Mouse (Mus musculus) telencephalon, adult 2 months (tissue): Measurements from ENCODE around the gene Lamc1.
A peak's percentile ranks its signal among the peaks of the same experiment; 100 is the strongest.

Source experiments
- DNase-seq: peaks from one replicate; pipeline ENCODE4 v3.0.0-alpha.2; 2011; ENCODE audit warnings: low read depth, low spot score

The Lamc1 gene

GRCm38 (mm10) chr1:153265579-153265978, 67.0 kb downstream of the Lamc1 start:
- no peak for DNase-seq

GRCm38 (mm10) chr1:153265066-153265465, 67.5 kb downstream of the Lamc1 start:
- DNase-seq = no peak

- DNase-seq = no peak
Observed at GRCm38 (mm10) chr1:153259752-153260300, 72.8 kb downstream of the Lamc1 start.

- no peak for DNase-seq
Observed at GRCm38 (mm10) chr1:153252540-153253210, 79.9 kb downstream of the Lamc1 start.

GRCm38 (mm10) chr1:153251590-153252206, 80.9 kb downstream of the Lamc1 start:
- DNase-seq = no peak

GRCm38 (mm10) chr1:153241346-153241745, 91.2 kb downstream of the Lamc1 start:
- no peak for DNase-seq

GRCm38 (mm10) chr1:153235576-153235975, 97.0 kb downstream of the Lamc1 start:
- no peak for DNase-seq

- DNase-seq = no peak
Observed at GRCm38 (mm10) chr1:153231681-153232080, 100.9 kb downstream of the Lamc1 start.

- no peak for DNase-seq
Observed at GRCm38 (mm10) chr1:153227916-153228315, 104.7 kb downstream of the Lamc1 start.

- DNase-seq = no peak
Observed at GRCm38 (mm10) chr1:153227096-153227495, 105.5 kb downstream of the Lamc1 start.

GRCm38 (mm10) chr1:153225786-153226725, 106.5 kb downstream of the Lamc1 start:
- peak; percentile 58 for DNase-seq

GRCm38 (mm10) chr1:153224331-153224730, 108.3 kb downstream of the Lamc1 start:
- no peak for DNase-seq

GRCm38 (mm10) chr1:153219376-153219775, 113.2 kb downstream of the Lamc1 start:
- no peak for DNase-seq

- DNase-seq = no peak
Observed at GRCm38 (mm10) chr1:153216516-153216915, 116.1 kb downstream of the Lamc1 start.

GRCm38 (mm10) chr1:153215676-153216075, 116.9 kb downstream of the Lamc1 start:
- DNase-seq = no peak

GRCm38 (mm10) chr1:153210992-153211391, 121.6 kb downstream of the Lamc1 start:
- no peak for DNase-seq

- peak; percentile 77 for DNase-seq
Observed at GRCm38 (mm10) chr1:153210198-153210597, 122.4 kb downstream of the Lamc1 start.

- DNase-seq = no peak
Observed at GRCm38 (mm10) chr1:153202195-153202594, 130.4 kb downstream of the Lamc1 start.

GRCm38 (mm10) chr1:153201448-153201847, 131.1 kb downstream of the Lamc1 start:
- peak; percentile 42 for DNase-seq

- no peak for DNase-seq
Observed at GRCm38 (mm10) chr1:153197316-153197850, 135.2 kb downstream of the Lamc1 start.

GRCm38 (mm10) chr1:153192945-153193344, 139.6 kb downstream of the Lamc1 start:
- no peak for DNase-seq

- no peak for DNase-seq
Observed at GRCm38 (mm10) chr1:153192379-153192778, 140.2 kb downstream of the Lamc1 start.
